Comparison of ENCODE assay signal across 18 mouse cellular contexts in genomic region chr15:62659096-62659495, GRCm38 (mm10).
DNase-seq lines count a peak whose midpoint lies in the region; ATAC-seq lines count a peak whose summit lies in the region.
"Had no signal": no experiment of that assay in that cellular context is flagged by ENCODE, and none has a peak within 500 bp of the region (broad histone marks: within the 10 kb centered on the region; RNA-seq: fewer than 3 reads in every experiment).

No protein-coding gene starts in this region.

- no peak for ATAC-seq in inflammation-experienced regulatory T-cells, adult 6 months
- ATAC-seq: CD4-positive, CD25-positive, alpha-beta regulatory T cell, adult 4 months; forebrain, embryonic 16.5 days; hindbrain, postnatal 0 days; intestine, embryonic 15.5 days had no signal

- peak; percentile 12 for DNase-seq in adrenal gland, postnatal 14 days
- no peak for DNase-seq in adrenal gland, postnatal 25 days
- DNase-seq in Muller cell, postnatal 12 days (ENCODE audit: inconsistent ontology term) = peak; percentile 64
- DNase-seq in fibroblast of lung, adult 2 months (ENCODE audit: low read depth) = peak; percentile 18
- no peak for DNase-seq in cerebellum, adult 11 months
- DNase-seq: B cell, adult 2 months; cerebellum, adult 2 months; cerebellum, postnatal 10 days; embryo, embryonic 11 days; gastrocnemius, postnatal 10 days; heart, adult 2 months; heart, postnatal 14 days; kidney, adult 18-20 months had no signal

Comparison
In these comparisons a context has a peak if more than half of its experiments do, and no peak if none do; other contexts are left out.
1. DNase-seq: peak in adrenal gland, postnatal 14 days (single experiment), Muller cell, postnatal 12 days (single experiment) and fibroblast of lung, adult 2 months (single experiment); none in adrenal gland, postnatal 25 days (single experiment) and cerebellum, adult 11 months (single experiment).